Mouse (Mus musculus): ENCODE data around the gene Rbpjl. TPM values are rescaled to one million over a fixed set of nuclear protein-coding genes. Genes with fewer than 3 reads are reported as not detected.

Gene Rbpjl
- total and polyA plus RNA-seq, 2 experiments, result 0.18 TPM; not detected in 1

GRCm38 (mm10) chr2:164373187-164373586 is 29.8 kb upstream of the Rbpjl start:
- Histone ChIP-seq H3K4me3 (ENCODE audit: insufficient read depth, low read depth, low read length) (no peak overlapping the region), H3K27ac (replicated peaks; ENCODE audit: insufficient read depth, low read depth, low read length) (no peak overlapping the region), H3K4me1 (ENCODE audit: control insufficient read depth, insufficient read depth, low read length) (no peaks in the 10 kb centered on the region), H3K79me2 (ENCODE audit: control insufficient read depth, insufficient read depth, low read length) (no peaks in the 10 kb centered on the region), H3K36me3 (ENCODE audit: control insufficient read depth, insufficient read depth, low read length) (no peaks in the 10 kb centered on the region), H3K9ac (ENCODE audit: low read depth, low read length) (no peak overlapping the region), H3K27me3 (ENCODE audit: control insufficient read depth, insufficient read depth, low read length) (no peaks in the 10 kb centered on the region; the same call in 1 of the 2 replicates)
- WGBS, result 47% methylated on average over 4 of the region's 4 CpGs
- no peak for TF ChIP-seq CTCF (IDR thresholded peaks at IDR 0.05; ENCODE audit: low read depth, low read length)
- DNase-seq (ENCODE audit: extremely low read depth, low read depth, low spot score), result no peak

GRCm38 (mm10) chr2:164377478-164378426 is 25.2 kb upstream of the Rbpjl start:
- 85% methylated on average over 15 of the region's 15 CpGs for WGBS
- Histone ChIP-seq H3K4me1 (ENCODE audit: control insufficient read depth, insufficient read depth, low read length) (no peaks in the 10 kb centered on the region), H3K36me3 (ENCODE audit: control insufficient read depth, insufficient read depth, low read length) (no peaks in the 10 kb centered on the region), H3K4me3 (ENCODE audit: insufficient read depth, low read depth, low read length) (no peak overlapping the region), H3K27ac (replicated peaks; ENCODE audit: insufficient read depth, low read depth, low read length) (no peak overlapping the region), H3K79me2 (ENCODE audit: control insufficient read depth, insufficient read depth, low read length) (no peaks in the 10 kb centered on the region), H3K9ac (ENCODE audit: low read depth, low read length) (no peak overlapping the region), H3K27me3 (ENCODE audit: control insufficient read depth, insufficient read depth, low read length) (no peaks in the 10 kb centered on the region)
- TF ChIP-seq POLR2A (IDR thresholded peaks at IDR 0.05; ENCODE audit: extremely low read depth, insufficient read depth, low read length) (no peak), CTCF (IDR thresholded peaks at IDR 0.05; ENCODE audit: low read depth, low read length) (no peak)
- DNase-seq (ENCODE audit: extremely low read depth, low read depth, low spot score), result no peak

GRCm38 (mm10) chr2:164381726-164382125 is 21.2 kb upstream of the Rbpjl start:
- Histone ChIP-seq H3K36me3 (ENCODE audit: control insufficient read depth, insufficient read depth, low read length) (no peaks in the 10 kb centered on the region), H3K27ac (replicated peaks; ENCODE audit: insufficient read depth, low read depth, low read length) (no peak overlapping the region), H3K4me1 (ENCODE audit: control insufficient read depth, insufficient read depth, low read length) (no peaks in the 10 kb centered on the region), H3K4me3 (ENCODE audit: insufficient read depth, low read depth, low read length) (no peak overlapping the region), H3K9ac (ENCODE audit: low read depth, low read length) (no peak overlapping the region), H3K27me3 (ENCODE audit: control insufficient read depth, insufficient read depth, low read length) (no peaks in the 10 kb centered on the region), H3K79me2 (ENCODE audit: control insufficient read depth, insufficient read depth, low read length) (no peaks in the 10 kb centered on the region)
- no peak for DNase-seq (ENCODE audit: extremely low read depth, low read depth, low spot score)
- 73% methylated on average over 8 of the region's 8 CpGs for WGBS
- TF ChIP-seq CTCF (IDR thresholded peaks at IDR 0.05; ENCODE audit: low read depth, low read length), result peak; percentile 11; the same call in 1 of the 2 replicates
- TF ChIP-seq POLR2A (IDR thresholded peaks at IDR 0.05; ENCODE audit: extremely low read depth, insufficient read depth, low read length), result no peak

GRCm38 (mm10) chr2:164382971-164383370 is 20.0 kb upstream of the Rbpjl start:
- Histone ChIP-seq H3K4me1 (ENCODE audit: control insufficient read depth, insufficient read depth, low read length) (no peaks in the 10 kb centered on the region), H3K79me2 (ENCODE audit: control insufficient read depth, insufficient read depth, low read length) (no peaks in the 10 kb centered on the region), H3K36me3 (ENCODE audit: control insufficient read depth, insufficient read depth, low read length) (no peaks in the 10 kb centered on the region), H3K4me3 (ENCODE audit: insufficient read depth, low read depth, low read length) (no peak overlapping the region), H3K27ac (replicated peaks; ENCODE audit: insufficient read depth, low read depth, low read length) (no peak overlapping the region), H3K27me3 (ENCODE audit: control insufficient read depth, insufficient read depth, low read length) (no peaks in the 10 kb centered on the region), H3K9ac (ENCODE audit: low read depth, low read length) (no peak overlapping the region)
- DNase-seq (ENCODE audit: extremely low read depth, low read depth, low spot score), result no peak
- TF ChIP-seq POLR2A (IDR thresholded peaks at IDR 0.05; ENCODE audit: extremely low read depth, insufficient read depth, low read length) (no peak), CTCF (IDR thresholded peaks at IDR 0.05; ENCODE audit: low read depth, low read length) (no peak)
- WGBS, result 73% methylated on average over 3 of the region's 3 CpGs

- 62% methylated on average over 11 of the region's 11 CpGs for WGBS
- no peak overlapping the region for H3K9ac ChIP-seq (ENCODE audit: low read depth, low read length)
- no peaks in the 10 kb centered on the region for H3K36me3 ChIP-seq (ENCODE audit: control insufficient read depth, insufficient read depth, low read length)
- no peak overlapping the region for H3K4me3 ChIP-seq (ENCODE audit: insufficient read depth, low read depth, low read length)
- DNase-seq (ENCODE audit: extremely low read depth, low read depth, low spot score), result no peak
- H3K4me1 ChIP-seq (ENCODE audit: control insufficient read depth, insufficient read depth, low read length), result no peaks in the 10 kb centered on the region
- no peak overlapping the region for H3K27ac ChIP-seq (replicated peaks; ENCODE audit: insufficient read depth, low read depth, low read length)
- no peaks in the 10 kb centered on the region for H3K27me3 ChIP-seq (ENCODE audit: control insufficient read depth, insufficient read depth, low read length)
- TF ChIP-seq POLR2A (IDR thresholded peaks at IDR 0.05; ENCODE audit: extremely low read depth, insufficient read depth, low read length) (no peak), CTCF (IDR thresholded peaks at IDR 0.05; ENCODE audit: low read depth, low read length) (no peak)
- no peaks in the 10 kb centered on the region for H3K79me2 ChIP-seq (ENCODE audit: control insufficient read depth, insufficient read depth, low read length)
Measured at GRCm38 (mm10) chr2:164383656-164384399, 19.1 kb upstream of the Rbpjl start.

Measured in liver, adult 2 months (tissue).